28 mouse cellular contexts compared by ENCODE assay signal in the genomic region with DNA sequence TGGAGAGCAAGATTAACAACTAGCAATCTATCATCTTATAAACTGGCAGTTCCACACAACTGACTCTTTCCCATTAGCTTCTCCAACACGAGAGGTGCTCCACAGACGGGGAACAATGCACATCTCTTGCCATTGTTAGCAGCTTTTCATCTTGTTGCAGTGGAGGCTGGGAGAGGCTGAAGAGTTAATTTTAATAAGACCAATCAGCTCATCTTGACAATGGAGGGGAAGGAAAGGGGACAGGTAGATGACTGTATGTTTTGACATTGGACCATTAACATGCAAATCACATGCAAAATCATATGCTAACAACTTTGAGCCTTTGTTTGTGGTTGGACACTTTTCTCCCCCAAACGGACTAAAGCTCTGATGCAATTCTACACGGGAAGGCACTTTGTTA.
A peak's percentile ranks its signal among the peaks of the same experiment; 100 is the strongest.
DNase-seq lines count a peak whose midpoint lies in the region; ATAC-seq and TF ChIP-seq lines count a peak whose summit lies in the region.
"Had no signal": no experiment of that assay in that cellular context is flagged by ENCODE, and none has a peak within 500 bp of the region (broad histone marks: within the 10 kb centered on the region; RNA-seq: fewer than 3 reads in every experiment).

No protein-coding gene starts in this region.

- 24% methylated on average over 4 of the region's 4 CpGs for WGBS in midbrain, embryonic 13.5 days
- WGBS in midbrain, postnatal 0 days, result 37% methylated on average over 4 of the region's 4 CpGs
- whole genome bisulfite sequencing in forebrain, embryonic 11.5 days, result 29% methylated on average over 4 of the region's 4 CpGs
- WGBS in forebrain, embryonic 16.5 days, result 14% methylated on average over 4 of the region's 4 CpGs
- WGBS in lung, postnatal 0 days, result 68% methylated on average over 4 of the region's 4 CpGs

- no peak overlapping the region for H3K9ac ChIP-seq in midbrain, embryonic 13.5 days (replicated peaks)
- no peak overlapping the region for H3K9ac ChIP-seq in midbrain, postnatal 0 days (replicated peaks; ENCODE audit: low read length, poor library complexity, severe bottlenecking)
- no peak overlapping the region for H3K9ac ChIP-seq in forebrain, embryonic 11.5 days (ENCODE audit: low read length)
- H3K9ac ChIP-seq in forebrain, embryonic 16.5 days (replicated peaks; ENCODE audit: low read depth, low read length), result no peak overlapping the region
- H3K9ac ChIP-seq in lung, postnatal 0 days (replicated peaks; ENCODE audit: low read depth), result no peak overlapping the region
- H3K9ac ChIP-seq: embryonic facial prominence, embryonic 12.5 days; hindbrain, embryonic 15.5 days; liver, embryonic 12.5 days; liver, postnatal 0 days; midbrain, embryonic 15.5 days had no signal

- H3K27ac ChIP-seq in midbrain, embryonic 13.5 days, result peak overlapping the region; percentile 54; the same call in 1 of the 2 replicates
- H3K27ac ChIP-seq in midbrain, postnatal 0 days (ENCODE audit: low read depth, low read length), result no peak overlapping the region
- peak overlapping the region; percentile 51; the same call in 1 of the 2 replicates for H3K27ac ChIP-seq in forebrain, embryonic 11.5 days (ENCODE audit: low read depth, low read length)
- peak overlapping the region; percentile 34; the same call in 1 of the 2 replicates for H3K27ac ChIP-seq in forebrain, embryonic 16.5 days (ENCODE audit: low read length)
- no peak overlapping the region for H3K27ac ChIP-seq in lung, postnatal 0 days (ENCODE audit: low read length)
- H3K27ac ChIP-seq: embryonic facial prominence, embryonic 12.5 days; hindbrain, embryonic 15.5 days; liver, embryonic 12.5 days; midbrain, embryonic 15.5 days had no signal

- TF ChIP-seq CTCF in midbrain, postnatal 0 days (IDR thresholded peaks at IDR 0.05), result no peak
- no peak for TF ChIP-seq CTCF in lung, postnatal 0 days (IDR thresholded peaks at IDR 0.05)

- H3K36me3 ChIP-seq in midbrain, embryonic 13.5 days, result no peaks in the 10 kb centered on the region
- no peaks in the 10 kb centered on the region for H3K36me3 ChIP-seq in midbrain, postnatal 0 days (ENCODE audit: insufficient read depth, low read length)
- H3K36me3 ChIP-seq in forebrain, embryonic 11.5 days (ENCODE audit: control insufficient read depth, insufficient read depth, low read length), result no peaks in the 10 kb centered on the region
- no peaks in the 10 kb centered on the region for H3K36me3 ChIP-seq in forebrain, embryonic 16.5 days (ENCODE audit: control insufficient read depth, insufficient read depth)
- no peaks in the 10 kb centered on the region for H3K36me3 ChIP-seq in lung, postnatal 0 days (ENCODE audit: insufficient read depth, low read length)
- H3K36me3 ChIP-seq: embryonic facial prominence, embryonic 12.5 days; hindbrain, embryonic 15.5 days; liver, embryonic 12.5 days; midbrain, embryonic 15.5 days had no signal

- no peak for ATAC-seq in midbrain, embryonic 13.5 days
- no peak for ATAC-seq in midbrain, postnatal 0 days (ENCODE audit: low FRiP score)
- ATAC-seq in forebrain, embryonic 11.5 days (replicated peaks; ENCODE audit: low FRiP score), result 0 out of 2 replicates have a peak, but pooled peaks have one; percentile 4
- peak; percentile 79 for ATAC-seq in forebrain, embryonic 16.5 days
- ATAC-seq in lung, postnatal 0 days, result no peak
- ATAC-seq: intestine, postnatal 0 days; liver, embryonic 12.5 days; liver, postnatal 0 days had no signal

- peaks cover 15% of the 10 kb centered on the region for H3K4me1 ChIP-seq in midbrain, embryonic 13.5 days (replicated peaks)
- H3K4me1 ChIP-seq in midbrain, postnatal 0 days (ENCODE audit: insufficient read depth, low read length), result no peaks in the 10 kb centered on the region; the same call in 1 of the 2 replicates
- peaks cover 11% of the 10 kb centered on the region; the same call in 1 of the 2 replicates for H3K4me1 ChIP-seq in forebrain, embryonic 11.5 days (replicated peaks; ENCODE audit: control insufficient read depth, insufficient read depth, low read length)
- H3K4me1 ChIP-seq in forebrain, embryonic 16.5 days (replicated peaks; ENCODE audit: control insufficient read depth, insufficient read depth, low read length), result peaks cover 15% of the 10 kb centered on the region
- no peaks in the 10 kb centered on the region for H3K4me1 ChIP-seq in lung, postnatal 0 days (ENCODE audit: insufficient read depth, low read depth, low read length)
- H3K4me1 ChIP-seq: embryonic facial prominence, embryonic 12.5 days; liver, embryonic 12.5 days; megakaryocyte, embryonic 14.5 days had no signal

- H3K4me2 ChIP-seq in midbrain, embryonic 13.5 days (replicated peaks), result no peak overlapping the region
- H3K4me2 ChIP-seq in midbrain, postnatal 0 days (ENCODE audit: low read depth, low read length, poor library complexity, severe bottlenecking), result no peak overlapping the region
- H3K4me2 ChIP-seq in forebrain, embryonic 11.5 days (ENCODE audit: low read depth, low read length, severe bottlenecking), result no peak overlapping the region
- no peak overlapping the region for H3K4me2 ChIP-seq in forebrain, embryonic 16.5 days (ENCODE audit: low read length)
- H3K4me2 ChIP-seq in lung, postnatal 0 days (replicated peaks; ENCODE audit: low read depth, low read length), result no peak overlapping the region
- H3K4me2 ChIP-seq: embryonic facial prominence, embryonic 12.5 days; hindbrain, embryonic 15.5 days; liver, embryonic 12.5 days; midbrain, embryonic 15.5 days had no signal

- TF ChIP-seq EP300 in lung, postnatal 0 days (IDR thresholded peaks at IDR 0.05), result no peak

- H3K27me3 ChIP-seq in midbrain, embryonic 13.5 days, result no peaks in the 10 kb centered on the region
- no peaks in the 10 kb centered on the region for H3K27me3 ChIP-seq in midbrain, postnatal 0 days (ENCODE audit: insufficient read depth, low read length)
- H3K27me3 ChIP-seq in forebrain, embryonic 11.5 days (ENCODE audit: control insufficient read depth, insufficient read depth, low read length), result no peaks in the 10 kb centered on the region
- H3K27me3 ChIP-seq in forebrain, embryonic 16.5 days (replicated peaks; ENCODE audit: control insufficient read depth, insufficient read depth, low read length), result no peaks in the 10 kb centered on the region; the same call in 1 of the 2 replicates
- H3K27me3 ChIP-seq in lung, postnatal 0 days (replicated peaks; ENCODE audit: insufficient read depth, low read length), result no peaks in the 10 kb centered on the region
- H3K27me3 ChIP-seq: embryonic facial prominence, embryonic 12.5 days; hindbrain, embryonic 15.5 days; liver, embryonic 12.5 days; megakaryocyte, embryonic 14.5 days; midbrain, embryonic 15.5 days had no signal

- intact Hi-C loops in left cerebral cortex, postnatal 25 days (cut with DNase I), result no loop called here

- H3K9me3 ChIP-seq in midbrain, embryonic 13.5 days, result no peaks in the 10 kb centered on the region; the same call in 1 of the 2 replicates
- H3K9me3 ChIP-seq in midbrain, postnatal 0 days (ENCODE audit: low read length), result no peaks in the 10 kb centered on the region
- H3K9me3 ChIP-seq in forebrain, embryonic 11.5 days (ENCODE audit: control insufficient read depth, low read length), result no peaks in the 10 kb centered on the region; the same call in 1 of the 2 replicates
- H3K9me3 ChIP-seq in forebrain, embryonic 16.5 days (ENCODE audit: control insufficient read depth, low read length), result peaks cover 2% of the 10 kb centered on the region; the same call in 1 of the 2 replicates
- H3K9me3 ChIP-seq in lung, postnatal 0 days (ENCODE audit: low read length), result no peaks in the 10 kb centered on the region
- H3K9me3 ChIP-seq: embryonic facial prominence, embryonic 12.5 days; hindbrain, embryonic 15.5 days; midbrain, embryonic 15.5 days had no signal

- DNase-seq in midbrain, postnatal 0 days (ENCODE audit: low spot score), result no peak
- peak; percentile 23 for DNase-seq in ZHBTc4 (ENCODE audit: low read depth, low spot score)
- DNase-seq in forebrain, embryonic 11.5 days (ENCODE audit: low spot score), result no peak
- DNase-seq in lung, postnatal 0 days (ENCODE audit: low spot score), result no peak
- no peak for DNase-seq in left cerebral cortex, postnatal 25 days (ENCODE audit: low spot score in 2 of 2)
- DNase-seq: adrenal gland, postnatal 14 days; B cell, adult 2 months; cerebellum, adult 11-12 months; cerebellum, adult 9-11 months; embryo, embryonic 11 days; gastrocnemius, postnatal 10 days; heart, postnatal 14 days; kidney, adult 9 months; kidney, postnatal 10 days; left cerebral cortex, postnatal 4 days; liver, postnatal 0 days; lung, postnatal 4 days; thymus, adult 2 months; thymus, postnatal 4 days had no signal

- no peak overlapping the region for H3K4me3 ChIP-seq in midbrain, embryonic 13.5 days (replicated peaks)
- no peak overlapping the region for H3K4me3 ChIP-seq in midbrain, postnatal 0 days (ENCODE audit: low read depth, low read length)
- H3K4me3 ChIP-seq in forebrain, embryonic 11.5 days (ENCODE audit: low read depth, low read length), result no peak overlapping the region
- no peak overlapping the region for H3K4me3 ChIP-seq in forebrain, embryonic 16.5 days (replicated peaks; ENCODE audit: low read length)
- H3K4me3 ChIP-seq in lung, postnatal 0 days (ENCODE audit: low read depth, low read length), result no peak overlapping the region
- H3K4me3 ChIP-seq: embryonic facial prominence, embryonic 12.5 days; hindbrain, embryonic 15.5 days; liver, embryonic 12.5 days; megakaryocyte, embryonic 14.5 days; midbrain, embryonic 15.5 days; myocyte had no signal

Comparison
In these comparisons a context has a peak if more than half of its experiments do, and no peak if none do; other contexts are left out.
1. H3K27ac ChIP-seq: peak in midbrain, embryonic 13.5 days (single experiment), forebrain, embryonic 11.5 days (single experiment) and forebrain, embryonic 16.5 days (single experiment); none in midbrain, postnatal 0 days (single experiment) and lung, postnatal 0 days (single experiment).
2. ATAC-seq: peak in forebrain, embryonic 11.5 days (single experiment) and forebrain, embryonic 16.5 days (single experiment); none in midbrain, embryonic 13.5 days (single experiment), midbrain, postnatal 0 days (single experiment) and lung, postnatal 0 days (single experiment).